Mouse (Mus musculus): ENCODE results near the gene Rtp2.

DNA sequence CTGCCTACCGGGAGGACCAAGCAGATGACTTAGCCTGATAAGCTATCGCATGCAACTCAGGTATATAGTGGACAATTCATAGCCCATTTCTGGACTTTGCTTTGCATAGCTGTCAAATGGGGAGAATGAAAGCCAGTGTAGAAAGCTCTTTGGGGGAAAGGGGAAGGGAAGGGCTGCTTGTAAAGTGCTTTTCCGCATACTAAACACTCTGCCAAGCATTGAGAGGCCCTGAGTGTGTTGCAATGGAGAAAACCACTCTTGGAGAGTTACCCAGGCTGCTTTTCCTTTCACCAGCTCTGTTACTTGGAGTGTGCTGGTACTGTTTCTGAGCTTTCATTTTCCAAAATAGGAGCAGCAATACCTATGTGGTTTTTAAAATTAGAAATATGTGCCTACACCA lies 45.5 kb upstream of the Rtp2 start:
- no peak for TF ChIP-seq CTCF (conservative IDR thresholded peaks at IDR 0.05; ENCODE audit: low read length)
- TF ChIP-seq POU5F1 (IDR thresholded peaks at IDR 0.05; ENCODE audit: borderline replicate concordance, low read length) = no peak

All from E14TG2a.4 (cell line).